Mouse (Mus musculus) adrenal gland (tissue): ENCODE results near the gene Tas2r102.

Experiments
- intact Hi-C: fragments of 180-260 bp; cut with DNase I; formaldehyde crosslinking; loops from one replicate; pipeline ENCODE4 v1.15.1; 2025
- long read RNA-seq, 2 experiments: library from polyadenylated mRNA; unstranded; transcript quantifications; one replicate each; pipeline ENCODE4 v2.0.0; 2020; ENCODE audit warnings: borderline replicate concordance in 1 of 2; ENCODE audit not compliant: insufficient replicate concordance in 1 of 2

Gene Tas2r102
- long read RNA-seq, experiment 1, result 0 reads
- long read RNA-seq, experiment 2, result 0 reads

DNA sequence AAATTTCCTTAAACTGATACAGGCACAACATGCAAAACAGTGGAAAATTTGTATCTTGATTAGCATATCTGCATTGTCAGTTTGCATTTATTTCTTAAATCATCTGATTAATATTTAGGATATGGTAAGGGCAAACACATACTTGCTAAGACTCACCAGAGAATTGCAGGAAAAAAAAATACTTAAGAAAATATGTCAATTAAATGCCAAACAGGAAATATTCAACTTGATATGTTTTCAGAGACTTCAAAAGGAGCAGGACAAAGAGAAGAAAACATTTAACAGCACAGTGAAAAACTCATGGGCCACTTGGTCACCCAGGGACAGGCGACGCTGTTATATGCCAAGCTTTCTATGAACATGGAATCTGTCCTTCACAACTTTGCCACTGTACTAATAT, at the start of gene Tas2r102:
Gene Tas2r102, plus strand, starts transcription at position 301 of the 400 bp plus-strand sequence.
- intact Hi-C loops, result no loop called here

DNA sequence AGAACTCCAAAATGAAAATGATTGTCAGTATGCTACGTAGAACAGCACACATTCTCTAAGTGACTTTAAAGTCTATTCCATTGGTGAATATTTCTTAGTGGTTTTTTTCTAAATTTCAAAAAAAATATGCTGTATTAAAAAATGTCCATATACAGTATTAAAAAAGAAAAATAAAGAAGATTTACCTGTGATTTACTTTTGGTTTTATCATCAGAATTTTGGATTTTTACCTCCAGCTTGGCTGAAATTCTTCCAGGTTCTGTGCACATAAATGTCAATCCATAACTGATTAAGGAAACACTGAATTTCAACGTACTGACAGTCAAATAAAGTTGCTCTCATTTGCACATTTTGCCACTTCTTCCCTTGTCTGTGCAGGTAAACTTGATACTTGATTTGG, 24.0 kb upstream of the Tas2r102 start, which contains the start of gene Tas2r115:
Gene Tas2r115, minus strand, starts transcription at position 101 of the 400 bp plus-strand sequence.
- intact Hi-C loops, result no loop called here

DNA sequence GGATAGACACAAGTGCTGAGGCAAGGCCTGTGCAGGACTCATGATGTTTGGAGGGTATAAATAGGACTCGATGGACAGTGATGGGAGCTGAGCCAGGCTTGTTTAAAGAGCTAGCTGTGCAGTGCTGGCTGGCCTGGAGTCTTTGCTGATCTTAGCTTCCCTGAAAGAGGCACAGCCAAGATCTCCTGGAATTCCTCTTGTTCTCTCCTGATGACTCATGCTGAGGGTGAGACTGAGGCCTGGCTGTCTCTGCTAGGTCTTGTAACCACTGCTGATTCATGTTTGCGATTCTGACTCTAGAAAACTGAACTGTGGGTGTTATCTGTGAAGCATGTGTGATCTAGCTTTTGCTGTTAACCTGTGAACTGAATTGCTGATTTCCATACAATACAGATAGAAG, 11.7 kb upstream of the Tas2r102 start:
- intact Hi-C loops, result no loop called here

DNA sequence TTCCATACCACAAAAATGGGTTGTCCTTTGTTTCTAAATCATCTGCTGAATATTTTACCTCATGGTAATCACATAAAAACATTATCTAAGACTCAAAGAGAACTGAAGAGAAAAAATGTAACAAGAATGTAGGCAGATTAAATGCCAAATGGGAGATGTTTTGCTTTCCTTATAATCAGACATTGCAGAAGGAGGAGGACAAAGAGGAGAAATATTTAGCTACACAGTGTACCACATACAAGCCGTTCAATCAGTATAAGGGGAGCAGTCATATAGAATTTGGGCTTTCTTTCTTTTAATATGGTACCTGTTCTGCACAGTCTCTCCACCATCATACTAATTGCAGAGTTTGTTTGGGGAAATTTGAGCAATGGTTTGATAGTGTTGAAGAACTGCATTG, 7.5 kb upstream of the Tas2r102 start, which contains the start of gene Tas2r124:
Gene Tas2r124, plus strand, starts transcription at position 301 of the 400 bp plus-strand sequence.
- intact Hi-C loops, result no loop called here

DNA sequence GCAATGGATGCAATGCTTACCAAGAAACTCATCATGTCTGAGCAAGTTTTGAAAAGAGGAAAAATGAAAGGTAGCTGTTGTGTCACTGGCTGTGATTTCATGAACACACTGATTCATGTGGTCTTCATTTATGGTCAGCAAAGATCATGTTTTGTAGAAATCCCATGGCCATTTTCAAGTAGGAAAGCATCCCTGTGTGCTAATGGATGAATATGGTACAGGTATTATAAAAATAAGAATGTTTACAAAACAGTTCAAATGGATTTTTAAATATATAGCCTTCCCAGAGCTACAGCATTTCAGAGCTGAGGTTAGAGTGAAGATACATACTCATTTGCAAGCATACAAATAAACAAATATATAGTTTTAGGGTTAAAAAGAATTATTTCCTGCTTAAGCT, 16.1 kb downstream of the Tas2r102 start, which contains the start of gene Tas2r136:
Gene Tas2r136, minus strand, starts transcription at position 101 of the 400 bp plus-strand sequence.
- intact Hi-C loops, result no loop called here

DNA sequence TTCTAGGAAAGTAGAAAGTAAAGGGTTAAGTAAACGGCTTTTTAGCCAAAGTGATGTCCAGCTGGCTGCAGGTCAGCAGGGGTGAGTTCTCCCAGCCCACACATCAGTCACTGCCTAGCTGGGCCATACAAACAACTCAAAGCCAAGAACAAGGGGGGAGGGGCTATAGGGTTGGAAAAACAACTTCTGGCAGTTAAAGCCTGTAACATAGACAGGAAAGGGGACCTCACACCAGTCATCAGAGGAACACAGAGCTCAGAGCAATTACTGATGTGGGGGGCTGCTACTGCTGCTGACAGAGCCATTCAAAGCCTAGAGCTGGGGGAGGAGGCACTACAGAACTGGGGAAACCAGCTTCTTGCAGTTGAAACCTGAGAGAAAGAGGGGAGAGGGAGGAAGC, 33.5 kb downstream of the Tas2r102 start:
- intact Hi-C loops, result no loop called here

DNA sequence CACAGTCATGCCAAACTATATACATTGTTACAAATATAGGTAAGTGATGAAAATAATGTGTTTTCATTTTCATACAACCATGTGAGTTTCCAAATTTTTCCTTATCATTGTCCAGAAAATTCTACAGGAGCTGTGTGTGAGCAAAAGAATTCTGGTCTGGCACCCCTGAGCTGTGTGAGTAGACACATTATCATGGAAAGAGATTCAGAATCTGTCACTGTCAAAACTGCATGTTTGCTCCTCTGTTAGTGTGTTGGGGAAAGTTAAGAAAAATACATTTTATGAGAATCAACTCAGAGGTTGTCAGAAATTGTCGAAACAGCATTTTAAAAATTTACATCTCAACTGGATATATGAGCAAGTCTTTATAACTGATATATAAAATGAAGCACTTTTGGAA, 40.6 kb downstream of the Tas2r102 start, which contains the start of gene Tas2r117:
Gene Tas2r117, plus strand, starts transcription at position 301 of the 400 bp plus-strand sequence.
- intact Hi-C loops, result loop anchor here (10.0 kb wide), 1 partner anchor 182 kb away; the partner anchor contains the start of gene Tas2r109
